Mouse (Mus musculus) embryonic facial prominence, embryonic 11.5 days (tissue): Measurements from ENCODE around the gene 1700003F12Rik. TPM values are rescaled to one million over a fixed set of nuclear protein-coding genes. Genes with fewer than 3 reads are reported as not detected.

Experiments used
- ATAC-seq: fragments of 200-750 bp; cut with Nextera tagmentation; replicated peaks from 2 replicates; pipeline ENCODE4 v1.8.0; 2017; ENCODE audit warnings: low read depth; ENCODE audit not compliant: insufficient number of reproducible peaks, low FRiP score, low TSS enrichment
- DNase-seq: peaks from one replicate; pipeline ENCODE4 v3.0.0-alpha.2; 2015; ENCODE audit warnings: low spot score
- H3K27ac ChIP-seq: fragments of 300-500 bp; sonication (generic); replicated peaks from 2 replicates; pipeline ENCODE4 v1.5.1; 2014; ENCODE audit warnings: mild to moderate bottlenecking, low read depth, low read length, control low read depth
- H3K27me3 ChIP-seq: fragments of 300-500 bp; sonication (generic); 2 replicates; pipeline ENCODE4 v1.6.1; 2014; ENCODE audit warnings: mild to moderate bottlenecking, low read length, moderate library complexity, mixed read lengths; ENCODE audit not compliant: control insufficient read depth, insufficient read depth
- H3K36me3 ChIP-seq: fragments of 300-500 bp; sonication (generic); replicated peaks from 2 replicates; pipeline ENCODE4 v1.6.1; 2014; ENCODE audit warnings: low read depth, mild to moderate bottlenecking, low read length, moderate library complexity, mixed read lengths; ENCODE audit not compliant: control insufficient read depth, insufficient read depth
- H3K4me1 ChIP-seq: fragments of 300-500 bp; sonication (generic); 2 replicates; pipeline ENCODE4 v1.6.1; 2014; ENCODE audit warnings: low read length, mixed read lengths; ENCODE audit not compliant: control insufficient read depth, insufficient read depth
- H3K4me2 ChIP-seq: fragments of 300-500 bp; sonication (generic); 2 replicates; pipeline ENCODE4 v1.6.1; 2014; ENCODE audit warnings: low read depth, mild to moderate bottlenecking, control low read depth, low read length, moderate library complexity
- H3K4me3 ChIP-seq: fragments of 300-500 bp; sonication (generic); 2 replicates; pipeline ENCODE4 v1.5.1; 2014; ENCODE audit warnings: low read depth, low read length, control low read depth
- H3K9ac ChIP-seq: fragments of 300-500 bp; sonication (generic); replicated peaks from 2 replicates; pipeline ENCODE4 v1.6.1; 2014; ENCODE audit warnings: mild to moderate bottlenecking, control low read depth, low read length
- H3K9me3 ChIP-seq: fragments of 300-500 bp; sonication (generic); replicated peaks from 2 replicates; pipeline ENCODE4 v1.6.1; 2016; ENCODE audit warnings: mild to moderate bottlenecking, low read length, inconsistent platforms, mixed read lengths; ENCODE audit not compliant: control insufficient read depth
- WGBS: fragments of 180-500 bp; shearing (Covaris S2); extraction: QIAGEN DNeasy Blood & Tissue Kit; methylation state at CpG from one replicate; pipeline ENCODE4 v1.1.7; 2014; 5-methylcytosine and 5-hydroxymethylcytosine counted together
- polyA plus RNA-seq: library from polyadenylated mRNA; unstranded; fragments of >200 nt; fragmentation: Nextera tagmentation; extraction: Ambion mirVana; gene quantifications from 2 replicates; pipeline ENCODE4 v1.2.1, GENCODE M21; 2014

The 1700003F12Rik gene
- polyA plus RNA-seq, 1 experiment from 2014 or later: 1.5 TPM

DNA sequence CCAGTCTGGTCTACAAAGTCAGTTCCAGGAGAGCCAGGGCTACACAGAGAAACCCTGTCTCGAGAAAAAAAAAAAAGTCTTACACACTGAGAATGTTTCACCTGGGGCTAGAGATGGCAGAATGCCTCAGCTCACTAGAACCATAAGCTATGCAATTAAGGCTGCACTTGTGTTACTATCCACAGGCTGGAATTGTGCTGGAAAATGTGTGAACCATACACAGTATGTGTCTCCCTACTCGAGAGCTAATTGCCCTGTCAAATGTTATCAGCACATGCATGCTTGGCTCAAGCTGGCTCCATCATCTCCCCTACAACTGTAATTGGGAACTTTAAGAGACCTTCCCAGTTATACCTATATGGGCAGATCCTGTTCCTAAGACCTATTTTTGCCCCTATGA, 4.1 kb downstream of the 1700003F12Rik start:
- Histone ChIP-seq H3K4me1 (peaks cover 4% of the 10 kb centered on the region; the same call in 1 of the 2 replicates), H3K4me3 (no peak overlapping the region), H3K36me3 (no peaks in the 10 kb centered on the region), H3K27ac (no peak overlapping the region), H3K9me3 (no peaks in the 10 kb centered on the region), H3K4me2 (no peak overlapping the region), H3K9ac (no peak overlapping the region), H3K27me3 (peaks cover 3% of the 10 kb centered on the region)
- no peak for ATAC-seq
- no peak for DNase-seq
- WGBS: 78% methylated on average over 2 of the region's 2 CpGs

DNA sequence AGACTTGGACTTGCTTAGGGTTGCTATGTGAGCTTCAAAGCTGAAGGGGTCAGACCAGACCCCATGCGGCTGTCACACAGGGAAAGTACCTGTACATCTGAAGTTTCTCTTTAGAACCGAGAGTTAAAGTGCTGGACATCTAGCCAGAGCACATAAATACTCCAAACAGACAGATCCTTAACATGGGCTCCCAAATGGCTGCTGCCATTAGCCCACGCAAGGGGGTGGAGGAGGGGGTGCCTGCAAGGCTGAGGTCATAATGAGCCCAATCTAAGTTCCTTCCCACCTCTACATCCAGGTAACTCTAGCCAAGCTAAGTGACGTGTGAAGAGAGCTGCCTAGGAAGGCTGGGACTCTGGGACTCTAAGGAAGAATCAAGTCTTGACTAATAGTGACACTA, 4.6 kb downstream of the 1700003F12Rik start, which contains the start of gene Actl10:
TSS of gene Actl10 (plus strand) at position 301 of the 400 bp plus-strand sequence.
- H3K27ac ChIP-seq: no peak within 1 kb of the TSS

DNA sequence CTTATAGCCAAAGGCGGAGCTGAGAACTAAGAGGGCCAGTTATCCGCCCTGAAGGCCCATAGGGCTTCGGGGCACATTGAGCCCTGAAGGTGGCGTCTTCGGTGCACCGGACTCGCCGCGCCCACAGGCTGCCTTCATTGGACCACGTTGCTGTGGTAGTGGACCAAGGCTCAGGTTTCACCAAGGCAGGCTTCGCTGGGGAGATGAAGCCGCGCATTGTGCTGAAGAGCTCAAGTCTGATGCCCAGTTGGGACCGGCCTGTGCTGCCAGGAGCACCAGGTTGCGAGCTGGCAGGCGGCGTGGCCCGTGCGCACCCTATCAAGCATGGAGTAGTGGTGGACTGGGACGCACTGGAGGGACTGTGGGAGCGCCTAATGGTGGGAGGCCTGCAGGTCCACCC, 5.0 kb downstream of the 1700003F12Rik start:
- no peak overlapping the region for H3K27ac ChIP-seq
- H3K27me3 ChIP-seq: peaks cover 3% of the 10 kb centered on the region
- H3K36me3 ChIP-seq: no peaks in the 10 kb centered on the region
- H3K4me2 ChIP-seq: peak overlapping the region; percentile 11; the same call in 1 of the 2 replicates
- H3K4me1 ChIP-seq: peaks cover 4% of the 10 kb centered on the region; the same call in 1 of the 2 replicates
- H3K9ac ChIP-seq: no peak overlapping the region; the same call in 1 of the 2 replicates
- ATAC-seq: no peak
- DNase-seq: no peak
- H3K9me3 ChIP-seq: no peaks in the 10 kb centered on the region
- no peak overlapping the region for H3K4me3 ChIP-seq
- 33% methylated on average over 21 of the region's 21 CpGs for WGBS

More for the DNA sequence above, 4.6 kb downstream of the 1700003F12Rik start, which contains the start of gene Actl10:
- H3K9ac ChIP-seq: peak within 1 kb of the TSS; percentile 15; the same call in 1 of the 2 replicates
- no peak for DNase-seq
- WGBS: 78% methylated on average over 4 of the region's 4 CpGs
- ATAC-seq: no peak
- H3K36me3 ChIP-seq: no peaks in the 10 kb centered on the region
- H3K27me3 ChIP-seq: peaks cover 3% of the 10 kb centered on the region
- no peaks in the 10 kb centered on the region for H3K9me3 ChIP-seq
- H3K4me3 ChIP-seq: no peak within 1 kb of the TSS
- H3K4me2 ChIP-seq: peak within 1 kb of the TSS; percentile 11; the same call in 1 of the 2 replicates
- peaks cover 4% of the 10 kb centered on the region; the same call in 1 of the 2 replicates for H3K4me1 ChIP-seq

DNA sequence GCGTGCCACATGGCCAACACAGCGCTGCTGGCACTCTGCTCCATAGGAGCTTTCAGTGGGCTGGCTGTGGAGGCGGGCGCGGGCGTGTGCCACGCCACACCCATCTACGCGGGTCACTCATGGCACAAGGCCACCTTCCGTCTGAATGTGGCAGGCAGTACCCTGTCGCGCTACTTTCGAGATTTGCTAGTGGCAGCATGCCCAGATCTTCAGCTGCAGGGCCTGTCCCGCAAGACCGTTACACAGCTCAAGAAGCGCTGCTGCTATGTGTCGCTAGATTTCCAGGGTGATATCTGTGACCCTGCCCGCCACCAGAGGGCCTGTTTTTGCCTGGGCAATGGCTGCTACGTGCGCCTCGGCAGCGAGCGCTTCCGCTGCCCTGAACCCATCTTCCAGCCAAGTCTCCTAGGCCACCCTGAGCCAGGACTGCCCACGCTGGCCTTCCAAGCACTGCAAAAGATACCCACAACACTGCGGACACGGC, 5.6 kb downstream of the 1700003F12Rik start:
- Histone ChIP-seq H3K4me3 (no peak overlapping the region), H3K4me2 (peak overlapping the region; percentile 11; the same call in 1 of the 2 replicates), H3K9ac (peak overlapping the region; percentile 32; the same call in 1 of the 2 replicates), H3K36me3 (no peaks in the 10 kb centered on the region), H3K27ac (no peak overlapping the region), H3K9me3 (no peaks in the 10 kb centered on the region), H3K27me3 (peaks cover 3% of the 10 kb centered on the region), H3K4me1 (peaks cover 4% of the 10 kb centered on the region; the same call in 1 of the 2 replicates)
- ATAC-seq (0 out of 2 replicates have a peak, but pooled peaks have one; percentile 8), DNase-seq (peak; percentile 66)
- WGBS: 30% methylated on average over 27 of the region's 27 CpGs

DNA sequence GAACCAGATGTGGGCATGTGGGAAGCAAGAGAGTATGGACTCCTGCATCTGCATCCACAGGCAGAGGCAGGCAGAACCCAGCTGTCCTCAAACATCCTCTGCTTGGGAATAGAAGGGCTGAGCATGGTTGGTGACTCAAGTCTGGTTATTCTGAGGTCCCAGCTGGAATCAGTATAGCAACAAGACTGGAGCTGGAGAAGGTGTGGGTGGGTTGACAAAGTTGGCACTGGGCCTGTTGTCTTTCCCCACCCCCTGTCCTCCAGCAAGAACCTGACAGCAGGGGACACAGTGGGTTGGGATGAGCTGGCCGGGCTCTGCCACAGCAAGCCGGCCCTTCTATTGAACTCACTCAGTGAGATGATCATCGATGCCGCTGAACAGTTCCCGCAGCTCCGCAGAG, 8.3 kb downstream of the 1700003F12Rik start:
- no peak for ATAC-seq

DNA sequence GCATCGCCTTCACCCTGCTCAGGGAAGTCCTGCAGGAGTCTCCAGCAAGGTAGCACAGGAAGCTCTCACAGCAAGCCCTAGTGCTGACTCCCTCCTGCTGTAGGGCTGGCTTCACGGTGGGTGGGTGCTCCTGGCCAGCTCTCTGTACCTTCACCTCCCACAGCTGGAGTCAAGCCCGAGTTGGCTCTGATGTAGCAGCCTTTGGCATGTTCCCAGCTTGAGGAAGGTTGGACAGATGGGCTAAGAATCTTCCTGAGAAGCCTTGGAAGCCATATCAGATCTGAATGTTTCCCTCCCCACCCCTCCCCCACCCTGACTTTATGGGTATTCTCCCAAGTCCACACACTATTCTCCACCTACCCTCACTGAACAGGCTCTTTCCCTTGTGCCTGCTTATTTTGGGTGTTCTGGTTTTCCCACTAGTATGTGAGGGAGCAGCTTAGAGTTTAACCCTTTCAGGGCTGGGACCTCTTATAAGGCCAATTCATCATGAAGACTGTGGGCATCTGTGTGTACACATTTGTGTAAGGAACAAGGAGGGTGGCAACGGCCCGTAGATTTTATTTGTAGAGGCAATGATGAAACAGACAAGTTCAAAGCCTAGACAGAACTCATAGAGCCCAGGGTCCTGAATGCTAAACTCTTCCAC, 10.4 kb downstream of the 1700003F12Rik start:
- Histone ChIP-seq H3K4me1 (peaks cover 3% of the 10 kb centered on the region; the same call in 1 of the 2 replicates), H3K27me3 (peaks cover 3% of the 10 kb centered on the region; the same call in 1 of the 2 replicates), H3K9me3 (no peaks in the 10 kb centered on the region), H3K4me3 (no peak overlapping the region), H3K9ac (no peak overlapping the region), H3K36me3 (no peaks in the 10 kb centered on the region; the same call in 1 of the 2 replicates), H3K4me2 (no peak overlapping the region), H3K27ac (no peak overlapping the region)
- ATAC-seq: no peak
- DNase-seq: no peak
- WGBS: 51% methylated on average over 5 of the region's 5 CpGs

More for the DNA sequence above, 8.3 kb downstream of the 1700003F12Rik start:
- H3K4me1 ChIP-seq: peaks cover 3% of the 10 kb centered on the region; the same call in 1 of the 2 replicates
- H3K9me3 ChIP-seq: no peaks in the 10 kb centered on the region
- H3K27ac ChIP-seq: no peak overlapping the region
- H3K4me3 ChIP-seq: no peak overlapping the region
- no peaks in the 10 kb centered on the region for H3K36me3 ChIP-seq
- H3K27me3 ChIP-seq: peaks cover 3% of the 10 kb centered on the region; the same call in 1 of the 2 replicates
- no peak overlapping the region for H3K9ac ChIP-seq
- 84% methylated on average over 6 of the region's 6 CpGs for WGBS
- no peak for DNase-seq
- H3K4me2 ChIP-seq: no peak overlapping the region

DNA sequence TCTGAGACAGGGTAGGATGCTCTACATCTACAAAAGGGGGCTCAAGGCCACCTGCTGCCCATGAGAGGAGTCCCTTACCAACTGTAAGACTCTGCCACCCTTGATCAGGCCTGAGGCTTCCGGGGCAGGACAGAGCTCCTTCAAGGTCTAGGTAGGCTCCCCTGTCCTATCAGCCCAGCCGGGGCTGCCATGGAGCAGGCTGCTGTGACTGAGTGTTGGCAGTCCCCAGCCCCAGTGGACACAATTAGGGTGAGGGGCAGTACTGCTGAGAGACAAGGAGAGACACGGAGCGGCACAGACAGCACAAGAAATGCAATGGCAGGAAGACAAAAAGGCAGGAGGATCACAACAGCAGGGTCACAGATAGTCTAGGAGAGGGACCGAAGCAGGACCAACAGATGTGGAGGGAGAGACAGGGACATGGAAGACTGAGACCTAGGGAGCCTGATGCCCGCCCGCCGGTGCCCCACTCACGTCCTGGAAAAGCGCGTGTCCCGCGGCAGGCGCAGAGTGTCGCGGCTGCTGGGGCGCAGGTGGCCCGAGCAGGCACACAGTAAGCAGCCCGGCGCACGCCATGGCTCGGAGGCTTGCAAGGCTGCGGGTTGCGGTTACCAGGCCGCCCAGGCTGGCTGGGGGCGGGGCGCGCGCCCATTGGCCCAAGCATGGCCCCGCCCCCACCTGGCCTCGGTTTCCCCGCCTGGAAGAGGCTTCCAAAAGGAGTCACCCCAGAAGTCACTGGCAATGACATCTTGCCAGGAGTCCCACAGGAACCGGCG, 11.6 kb downstream of the 1700003F12Rik start, which contains the start of gene Necab3:
TSS of gene Necab3 (minus strand) at position 627 of the 776 bp plus-strand sequence.
- DNase-seq (peak; percentile 63), ATAC-seq (peak; percentile 51; the same call in 1 of the 2 replicates)
- H3K27me3 ChIP-seq: no peaks in the 10 kb centered on the region
- H3K9ac ChIP-seq: peak within 1 kb of the TSS; percentile 54
- H3K9me3 ChIP-seq: no peaks in the 10 kb centered on the region
- H3K36me3 ChIP-seq: peaks cover 3% of the 10 kb centered on the region; the same call in 1 of the 2 replicates
- peak within 1 kb of the TSS; percentile 57 for H3K4me2 ChIP-seq
- no peak within 1 kb of the TSS for H3K27ac ChIP-seq
- 4% methylated on average over 32 of the region's 34 CpGs for WGBS
- H3K4me3 ChIP-seq: peak within 1 kb of the TSS; percentile 26
- no peaks in the 10 kb centered on the region for H3K4me1 ChIP-seq
